Mouse (Mus musculus) heart, embryonic 15.5 days (tissue): Measurements from ENCODE around the gene Ireb2. TPM values are rescaled to one million over a fixed set of nuclear protein-coding genes. Genes with fewer than 3 reads are reported as not detected.
A peak's percentile ranks its signal among the peaks of the same experiment; 100 is the strongest.

ENCODE experiments used
- ATAC-seq: fragments of 200-750 bp; cut with Nextera tagmentation; replicated peaks from 2 replicates; pipeline ENCODE4 v1.8.0; 2017; ENCODE audit warnings: low read depth, moderate TSS enrichment; ENCODE audit not compliant: insufficient number of reproducible peaks, insufficient read depth, low FRiP score
- H3K27ac ChIP-seq: fragments of 300-500 bp; sonication (generic); 2 replicates; pipeline ENCODE4 v1.5.1; 2015; ENCODE audit warnings: mild to moderate bottlenecking, inconsistent platforms
- H3K27me3 ChIP-seq: fragments of 300-500 bp; sonication (generic); 2 replicates; pipeline ENCODE4 v1.6.1; 2015; ENCODE audit warnings: inconsistent platforms
- H3K36me3 ChIP-seq: fragments of 300-500 bp; sonication (generic); 2 replicates; pipeline ENCODE4 v1.6.1; 2015; ENCODE audit warnings: mild to moderate bottlenecking, inconsistent platforms
- H3K4me1 ChIP-seq: fragments of 300-500 bp; sonication (generic); replicated peaks from 2 replicates; pipeline ENCODE4 v1.6.1; 2015; ENCODE audit warnings: inconsistent platforms
- H3K4me2 ChIP-seq: fragments of 300-500 bp; sonication (generic); 2 replicates; pipeline ENCODE4 v1.6.1; 2015; ENCODE audit warnings: inconsistent platforms, mild to moderate bottlenecking, moderate library complexity
- H3K4me3 ChIP-seq: fragments of 300-500 bp; sonication (generic); 2 replicates; pipeline ENCODE4 v1.5.1; 2015; ENCODE audit warnings: mild to moderate bottlenecking, inconsistent platforms
- H3K9ac ChIP-seq: fragments of 300-500 bp; sonication (generic); 2 replicates; pipeline ENCODE4 v1.6.1; 2015; ENCODE audit warnings: mild to moderate bottlenecking, inconsistent platforms
- H3K9me3 ChIP-seq: fragments of 300-500 bp; sonication (generic); replicated peaks from 2 replicates; pipeline ENCODE4 v1.6.1; 2016; ENCODE audit warnings: inconsistent platforms
- WGBS: fragments of 180-500 bp; shearing (Covaris S2); methylation state at CpG from one replicate; pipeline ENCODE4 v1.1.7; 2015; ENCODE audit warnings: mixed read lengths; 5-methylcytosine and 5-hydroxymethylcytosine counted together
- polyA plus RNA-seq: library from polyadenylated mRNA; unstranded; fragments of >200 nt; fragmentation: Nextera tagmentation; extraction: Ambion mirVana; gene quantifications from 2 replicates; pipeline ENCODE4 v1.2.1, GENCODE M21; 2015

The Ireb2 gene
- polyA plus RNA-seq, 1 experiment from 2014 or later, result 18.2 TPM

GRCm38 (mm10) chr9:54909446-54909845, 45.9 kb downstream of the Ireb2 start:
- H3K27ac ChIP-seq, result no peak overlapping the region
- WGBS, result 75% methylated on average over 5 of the region's 5 CpGs
- ATAC-seq, result no peak
- H3K4me3 ChIP-seq, result no peak overlapping the region
- H3K9me3 ChIP-seq, result no peaks in the 10 kb centered on the region
- no peak overlapping the region for H3K4me2 ChIP-seq
- H3K27me3 ChIP-seq, result no peaks in the 10 kb centered on the region
- H3K9ac ChIP-seq, result no peak overlapping the region
- no peaks in the 10 kb centered on the region for H3K4me1 ChIP-seq
- H3K36me3 ChIP-seq, result peaks cover 50% of the 10 kb centered on the region

DNA sequence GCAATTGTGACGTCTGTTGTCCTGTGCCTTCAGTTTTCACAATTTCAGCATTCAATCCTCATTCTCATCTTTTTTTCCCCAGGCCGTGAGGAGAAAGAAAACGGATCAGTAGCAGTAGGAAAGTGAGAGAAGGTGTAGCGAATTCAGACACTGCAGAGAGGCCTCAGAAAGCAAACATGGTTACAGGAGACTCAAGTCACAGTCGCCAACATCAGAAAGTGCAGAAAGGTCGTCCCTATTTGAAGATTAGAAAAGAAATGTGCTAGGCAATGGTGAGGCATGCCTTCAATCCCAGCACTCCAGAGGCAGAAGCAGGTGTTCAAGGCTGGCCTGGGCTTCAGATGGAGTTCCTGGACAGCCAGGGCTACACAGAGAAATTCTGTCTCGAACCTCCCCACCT, 52.0 kb downstream of the Ireb2 start:
- no peak overlapping the region for H3K9ac ChIP-seq
- peaks cover 5% of the 10 kb centered on the region for H3K36me3 ChIP-seq
- H3K27ac ChIP-seq, result no peak overlapping the region
- no peaks in the 10 kb centered on the region for H3K9me3 ChIP-seq
- peaks cover 11% of the 10 kb centered on the region; the same call in 1 of the 2 replicates for H3K4me1 ChIP-seq
- 70% methylated on average over 7 of the region's 7 CpGs for WGBS
- no peak overlapping the region for H3K4me3 ChIP-seq
- no peaks in the 10 kb centered on the region for H3K27me3 ChIP-seq
- no peak for ATAC-seq
- no peak overlapping the region for H3K4me2 ChIP-seq

GRCm38 (mm10) chr9:54916401-54916800, 52.8 kb downstream of the Ireb2 start:
- Histone ChIP-seq H3K9me3 (no peaks in the 10 kb centered on the region), H3K27me3 (no peaks in the 10 kb centered on the region), H3K4me2 (peak overlapping the region; percentile 87), H3K27ac (no peak overlapping the region), H3K4me3 (peak overlapping the region; percentile 72; the same call in 1 of the 2 replicates), H3K36me3 (peaks cover 5% of the 10 kb centered on the region), H3K9ac (no peak overlapping the region), H3K4me1 (peaks cover 11% of the 10 kb centered on the region; the same call in 1 of the 2 replicates)
- 68% methylated on average over 8 of the region's 8 CpGs for WGBS
- ATAC-seq, result peak; percentile 23

DNA sequence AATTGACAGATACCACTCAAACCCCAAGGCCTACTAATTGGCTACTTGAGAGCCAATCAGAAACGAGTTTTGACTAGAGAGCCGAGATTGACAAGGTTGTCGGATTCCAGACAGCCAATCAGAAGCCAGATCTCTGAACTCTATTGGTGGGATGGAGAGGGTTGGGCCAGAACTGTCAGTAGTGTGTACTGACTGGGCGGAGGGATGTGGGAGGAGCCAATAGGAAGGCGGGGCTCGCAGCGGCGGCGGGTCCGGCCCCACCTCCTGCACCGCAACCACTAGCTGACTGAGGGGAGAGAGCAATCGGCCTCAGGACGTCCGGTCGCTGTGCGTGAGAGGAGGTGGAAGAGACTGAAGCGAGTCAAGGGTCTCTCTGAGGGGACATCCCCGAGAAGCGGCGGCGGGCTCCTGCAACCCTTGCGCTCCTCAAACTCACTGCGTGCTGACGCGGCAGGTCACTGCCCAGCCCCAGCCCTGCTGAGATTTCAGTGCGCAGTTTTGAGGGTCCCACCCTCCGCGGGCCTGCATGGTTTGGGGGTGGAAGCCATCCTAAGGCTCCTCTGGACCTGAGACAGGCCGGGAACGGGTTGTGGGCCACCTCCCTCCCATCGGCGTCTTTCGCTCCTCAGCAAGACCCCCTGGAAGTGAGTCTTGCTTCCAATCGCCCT, 53.6 kb downstream of the Ireb2 start, which contains the start of gene Hykk:
Hykk (plus strand) TSS at position 274 of the 668 bp plus-strand sequence.
- Histone ChIP-seq H3K27ac (peak within 1 kb of the TSS; percentile 49), H3K27me3 (no peaks in the 10 kb centered on the region), H3K4me2 (peak within 1 kb of the TSS; percentile 87), H3K4me3 (peak within 1 kb of the TSS; percentile 72), H3K9me3 (no peaks in the 10 kb centered on the region), H3K4me1 (peaks cover 11% of the 10 kb centered on the region; the same call in 1 of the 2 replicates), H3K36me3 (peaks cover 2% of the 10 kb centered on the region; the same call in 1 of the 2 replicates), H3K9ac (peak within 1 kb of the TSS; percentile 74)
- ATAC-seq, result peak; percentile 98
- 1% methylated on average over 34 of the region's 34 CpGs for WGBS

GRCm38 (mm10) chr9:54918191-54918590, 54.6 kb downstream of the Ireb2 start:
- H3K9ac ChIP-seq, result no peak overlapping the region
- H3K27ac ChIP-seq, result no peak overlapping the region
- H3K4me3 ChIP-seq, result no peak overlapping the region
- H3K27me3 ChIP-seq, result no peaks in the 10 kb centered on the region
- 77% methylated on average over 2 of the region's 2 CpGs for WGBS
- no peaks in the 10 kb centered on the region for H3K9me3 ChIP-seq
- no peak for ATAC-seq
- H3K36me3 ChIP-seq, result peaks cover 8% of the 10 kb centered on the region; the same call in 1 of the 2 replicates
- peak overlapping the region; percentile 87 for H3K4me2 ChIP-seq
- H3K4me1 ChIP-seq, result peaks cover 11% of the 10 kb centered on the region; the same call in 1 of the 2 replicates

GRCm38 (mm10) chr9:54918781-54919180, 55.2 kb downstream of the Ireb2 start:
- WGBS, result 95% methylated on average over 5 of the region's 5 CpGs
- Histone ChIP-seq H3K27ac (no peak overlapping the region), H3K36me3 (peaks cover 8% of the 10 kb centered on the region; the same call in 1 of the 2 replicates), H3K9ac (no peak overlapping the region), H3K4me2 (no peak overlapping the region), H3K4me3 (no peak overlapping the region), H3K27me3 (no peaks in the 10 kb centered on the region), H3K9me3 (no peaks in the 10 kb centered on the region), H3K4me1 (peaks cover 11% of the 10 kb centered on the region; the same call in 1 of the 2 replicates)
- no peak for ATAC-seq

DNA sequence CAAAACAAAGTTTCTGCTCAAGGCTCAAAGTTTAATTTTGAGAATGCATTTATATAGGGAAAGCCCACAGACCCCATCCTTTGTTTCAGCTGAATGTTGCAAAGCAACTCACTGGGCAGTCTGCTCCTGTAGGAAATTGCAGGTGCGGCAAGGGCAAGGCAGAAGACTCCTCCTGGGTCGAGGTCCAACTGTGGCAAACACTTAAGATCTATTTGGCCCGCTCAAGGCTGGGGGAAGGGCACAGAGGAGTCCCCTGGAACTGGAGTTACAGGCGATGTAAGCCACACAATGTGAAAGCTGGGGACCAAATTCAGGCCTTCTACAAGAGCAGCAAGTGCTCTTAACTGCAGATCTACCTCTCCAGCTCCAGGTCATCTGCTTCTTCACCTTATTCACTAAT, 56.4 kb downstream of the Ireb2 start:
- Histone ChIP-seq H3K27ac (no peak overlapping the region), H3K9ac (no peak overlapping the region), H3K9me3 (no peaks in the 10 kb centered on the region), H3K4me1 (peaks cover 11% of the 10 kb centered on the region; the same call in 1 of the 2 replicates), H3K4me2 (no peak overlapping the region), H3K4me3 (no peak overlapping the region), H3K36me3 (peaks cover 8% of the 10 kb centered on the region; the same call in 1 of the 2 replicates), H3K27me3 (no peaks in the 10 kb centered on the region)
- no peak for ATAC-seq
- 57% methylated on average over 4 of the region's 4 CpGs for WGBS

- no peaks in the 10 kb centered on the region for H3K36me3 ChIP-seq
- H3K9ac ChIP-seq, result no peak overlapping the region
- H3K27ac ChIP-seq, result no peak overlapping the region
- 85% methylated on average over 1 of the region's 1 CpGs for WGBS
- no peaks in the 10 kb centered on the region for H3K9me3 ChIP-seq
- H3K4me2 ChIP-seq, result no peak overlapping the region
- no peaks in the 10 kb centered on the region for H3K4me1 ChIP-seq
- ATAC-seq, result no peak
- H3K27me3 ChIP-seq, result no peaks in the 10 kb centered on the region
- H3K4me3 ChIP-seq, result no peak overlapping the region
These were observed 67.2 kb downstream of the Ireb2 start for GRCm38 (mm10) chr9:54930741-54931140.

DNA sequence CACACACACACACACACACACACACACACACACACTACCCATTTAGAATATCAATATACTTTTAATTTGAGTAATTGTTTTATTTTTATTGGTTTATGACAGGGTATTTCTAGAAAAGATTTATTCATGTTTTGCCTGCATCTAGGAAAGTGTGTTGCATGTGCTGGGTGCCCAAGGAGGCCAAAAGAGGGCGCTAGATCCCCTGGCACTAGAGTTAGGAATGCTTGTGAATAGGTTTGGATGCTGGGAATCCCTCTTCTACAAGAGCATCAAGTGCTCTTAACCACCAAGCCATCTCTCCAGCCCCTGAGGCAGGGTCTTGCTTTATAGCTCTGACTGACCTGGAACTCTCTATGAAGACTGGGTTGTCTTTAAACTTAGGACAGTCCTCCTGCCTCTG, 68.2 kb downstream of the Ireb2 start:
- no peak overlapping the region for H3K27ac ChIP-seq
- H3K36me3 ChIP-seq, result no peaks in the 10 kb centered on the region
- no peaks in the 10 kb centered on the region for H3K9me3 ChIP-seq
- no peaks in the 10 kb centered on the region for H3K27me3 ChIP-seq
- H3K9ac ChIP-seq, result no peak overlapping the region
- WGBS, result 6% methylated on average over 1 of the region's 1 CpGs
- H3K4me1 ChIP-seq, result no peaks in the 10 kb centered on the region
- H3K4me3 ChIP-seq, result no peak overlapping the region
- ATAC-seq, result no peak
- no peak overlapping the region for H3K4me2 ChIP-seq

DNA sequence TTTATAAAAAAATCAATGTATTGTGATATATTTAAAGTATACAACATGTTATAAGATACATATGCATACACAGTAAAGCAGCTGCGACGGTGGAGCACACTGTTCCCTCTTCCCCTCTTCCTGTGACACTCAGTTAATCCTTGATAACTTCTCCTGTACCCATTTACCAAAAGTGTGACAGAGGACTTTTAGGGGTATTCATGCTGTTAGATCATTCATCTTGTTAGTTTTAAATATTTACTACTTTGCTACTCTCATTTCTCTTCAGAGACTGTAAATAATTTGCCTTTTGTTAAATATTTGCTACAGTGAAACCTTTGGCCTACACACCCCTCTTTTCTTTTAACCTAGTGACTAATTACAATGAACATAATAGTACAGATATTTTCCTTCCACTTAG, 68.8 kb downstream of the Ireb2 start:
- Histone ChIP-seq H3K9me3 (no peaks in the 10 kb centered on the region), H3K4me2 (no peak overlapping the region), H3K27ac (no peak overlapping the region), H3K27me3 (no peaks in the 10 kb centered on the region), H3K9ac (no peak overlapping the region), H3K4me3 (no peak overlapping the region), H3K4me1 (no peaks in the 10 kb centered on the region), H3K36me3 (no peaks in the 10 kb centered on the region)
- 70% methylated on average over 2 of the region's 2 CpGs for WGBS
- ATAC-seq, result no peak

DNA sequence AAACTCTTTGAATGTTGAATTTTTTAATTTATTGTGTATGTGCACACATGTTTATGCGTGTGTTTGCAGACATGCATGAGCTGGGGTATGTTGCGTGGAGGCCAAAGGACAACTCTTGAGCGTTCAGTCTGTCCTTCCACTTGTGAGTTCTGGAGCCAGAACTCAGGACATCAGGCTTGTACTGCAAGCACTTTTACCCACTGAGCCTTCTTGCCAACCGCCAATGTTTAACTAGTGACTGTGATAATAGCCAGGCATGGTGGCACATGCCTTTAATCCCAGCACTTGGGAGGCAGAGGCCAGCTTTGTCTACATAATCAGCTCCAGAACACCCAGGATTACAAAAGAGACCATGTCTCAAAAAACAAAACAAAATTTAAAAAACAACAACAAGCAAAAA, 78.5 kb downstream of the Ireb2 start:
- Histone ChIP-seq H3K27me3 (no peaks in the 10 kb centered on the region), H3K4me2 (no peak overlapping the region), H3K9ac (no peak overlapping the region), H3K27ac (no peak overlapping the region), H3K9me3 (no peaks in the 10 kb centered on the region), H3K4me3 (no peak overlapping the region), H3K4me1 (no peaks in the 10 kb centered on the region), H3K36me3 (no peaks in the 10 kb centered on the region)
- 77% methylated on average over 4 of the region's 4 CpGs for WGBS
- ATAC-seq, result no peak

DNA sequence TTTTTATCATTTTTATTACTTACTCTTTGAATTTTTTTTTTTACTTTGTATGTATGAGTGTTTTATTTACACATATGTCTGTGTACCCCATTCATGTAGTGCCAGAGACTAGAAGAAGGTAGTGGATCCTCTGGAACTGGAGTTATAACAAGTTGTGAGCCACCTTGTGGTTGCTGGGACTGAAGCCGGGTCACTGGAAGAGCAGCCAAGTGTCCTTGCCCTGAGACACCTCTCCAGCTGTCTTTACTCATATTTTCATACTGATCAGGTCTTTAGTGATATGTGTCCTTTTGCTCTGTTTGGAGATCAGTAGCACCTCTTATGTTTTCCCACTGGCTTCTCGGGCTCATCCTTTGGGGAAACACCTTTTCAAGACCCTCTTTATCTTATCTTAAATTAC, 80.9 kb downstream of the Ireb2 start:
- WGBS, result 70% methylated on average over 2 of the region's 2 CpGs
- no peaks in the 10 kb centered on the region for H3K27me3 ChIP-seq
- no peaks in the 10 kb centered on the region for H3K36me3 ChIP-seq
- no peaks in the 10 kb centered on the region for H3K4me1 ChIP-seq
- H3K4me3 ChIP-seq, result no peak overlapping the region
- H3K9me3 ChIP-seq, result no peaks in the 10 kb centered on the region
- H3K27ac ChIP-seq, result no peak overlapping the region
- ATAC-seq, result no peak
- no peak overlapping the region for H3K9ac ChIP-seq
- no peak overlapping the region for H3K4me2 ChIP-seq
